Mouse (Mus musculus): ENCODE measurements at regions not wholly inside any gene's neighbourhood (a gene's known extent, or its start where the extent isn't known, plus 50 kb on each side); places are given as distances from the start of the nearest gene placed in this dataset.

DNA sequence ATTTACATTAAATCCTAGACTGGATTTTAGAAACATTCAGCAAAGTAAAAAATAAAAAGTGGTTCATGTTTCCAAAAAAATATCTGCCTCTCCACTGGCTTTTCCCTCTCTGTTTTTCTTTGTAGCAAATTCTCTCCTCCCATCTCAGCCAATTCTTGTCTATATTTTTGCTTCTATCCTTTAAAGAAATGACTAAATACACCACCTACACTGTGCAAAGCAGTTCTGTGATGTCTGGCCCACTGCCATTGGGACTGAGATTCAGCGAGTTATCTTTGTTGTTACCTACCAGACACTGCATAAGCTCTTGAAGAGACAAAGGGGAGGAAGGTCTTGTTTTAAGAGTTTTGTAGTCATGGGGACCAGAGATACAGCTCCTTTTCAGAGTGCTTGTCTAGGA is 835.8 kb upstream of the Klhl29 start:
- in situ Hi-C loops (cut with MboI, MseI): no loop called here

GRCm38 (mm10) chr12:6189232-6189631 is 813.8 kb upstream of the Klhl29 start:
- in situ Hi-C loops (cut with MboI, MseI): no loop called here

DNA sequence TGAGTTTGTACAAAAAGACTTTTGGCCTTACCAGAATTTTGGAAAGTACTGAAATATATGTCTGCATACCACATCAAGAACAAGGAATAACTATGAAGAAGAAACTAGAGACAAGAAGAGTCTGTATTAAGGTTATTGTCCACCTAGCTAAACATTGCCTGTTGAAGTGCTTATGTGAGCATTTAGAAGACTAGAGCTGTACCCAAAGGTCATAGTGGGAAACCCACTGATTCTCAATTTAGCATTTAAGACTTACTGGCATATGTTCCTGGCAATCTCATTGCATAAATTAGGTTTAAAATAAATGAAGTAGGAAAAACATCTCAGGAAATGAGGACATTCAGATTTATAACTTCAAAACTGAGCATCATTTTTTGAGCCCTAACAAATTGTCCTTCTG is 793.3 kb upstream of the Klhl29 start:
- in situ Hi-C loops (cut with MboI, MseI): no loop called here

- in situ Hi-C loops (cut with MboI, MseI): no loop called here
These were observed 778.8 kb upstream of the Klhl29 start for GRCm38 (mm10) chr12:6154287-6154686.

GRCm38 (mm10) chr12:6151476-6151875 is 776.0 kb upstream of the Klhl29 start:
- in situ Hi-C loops (cut with MboI, MseI): no loop called here

- in situ Hi-C loops (cut with MboI, MseI): no loop called here
These were observed 757.0 kb upstream of the Klhl29 start for GRCm38 (mm10) chr12:6132451-6132850.

GRCm38 (mm10) chr12:6119557-6119956 is 744.1 kb upstream of the Klhl29 start:
- in situ Hi-C loops (cut with MboI, MseI): no loop called here

- in situ Hi-C loops (cut with MboI, MseI): no loop called here
These were observed 739.8 kb upstream of the Klhl29 start for GRCm38 (mm10) chr12:6115254-6115653.

DNA sequence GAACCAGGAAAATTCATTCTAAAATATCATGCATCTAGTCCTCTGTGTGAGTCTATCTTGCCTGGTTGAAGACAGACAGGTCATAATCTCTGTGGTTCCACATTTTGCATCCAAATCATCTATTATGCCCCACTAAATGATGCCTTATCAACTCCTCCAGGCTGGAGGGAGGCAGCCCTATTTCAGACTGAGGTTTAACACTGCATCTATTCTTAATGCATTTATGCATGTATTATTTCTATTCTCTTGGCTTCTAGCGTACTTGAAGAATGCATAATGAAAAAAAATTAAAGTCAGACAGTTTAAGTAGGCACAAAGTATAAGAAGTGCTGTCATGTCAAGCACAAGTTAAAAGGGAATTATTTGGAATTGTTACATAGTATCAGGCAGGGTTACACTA is 721.8 kb upstream of the Klhl29 start:
- in situ Hi-C loops (cut with MboI, MseI): no loop called here

GRCm38 (mm10) chr12:6087627-6088350 is 712.3 kb upstream of the Klhl29 start:
- in situ Hi-C loops (cut with MboI, MseI): no loop called here

GRCm38 (mm10) chr12:6087071-6087470 is 711.6 kb upstream of the Klhl29 start:
- in situ Hi-C loops (cut with MboI, MseI): no loop called here

DNA sequence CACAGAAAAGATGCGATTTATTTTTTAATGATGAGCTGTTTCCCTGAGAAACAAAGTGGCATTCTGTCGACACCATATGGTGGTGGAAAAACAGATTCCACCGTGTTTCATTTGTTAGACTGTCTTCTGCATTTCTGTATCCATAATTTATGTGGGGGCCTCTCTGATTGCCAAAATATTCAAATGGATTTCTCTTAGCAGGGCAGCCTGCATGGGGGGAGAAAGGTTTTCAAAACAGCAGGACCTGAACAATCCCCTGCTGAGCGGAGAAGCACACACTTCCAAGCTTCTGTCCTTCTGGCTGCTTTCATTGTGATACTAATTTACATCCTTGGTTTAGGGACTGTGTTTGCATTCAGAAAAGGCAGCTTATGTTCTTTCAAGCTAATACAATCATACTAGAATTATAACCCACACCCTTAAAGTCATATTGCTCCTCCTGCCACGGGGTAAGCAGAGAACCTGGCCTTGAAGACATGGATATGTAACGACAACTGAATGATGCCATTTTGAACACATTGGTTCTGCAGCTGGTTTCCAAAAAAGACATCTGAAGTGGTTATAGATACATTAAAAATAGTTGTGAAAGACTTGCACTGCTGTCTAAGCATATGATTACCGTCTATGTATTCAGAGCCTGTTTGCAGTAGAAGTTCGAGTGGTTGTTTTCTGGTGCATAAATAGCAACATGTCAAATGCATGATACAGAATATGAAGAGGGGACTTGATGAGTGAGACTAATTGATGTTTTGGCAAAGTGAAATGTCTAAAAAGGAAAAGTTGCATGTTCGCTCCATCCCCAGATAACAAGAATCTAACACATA is 671.6 kb upstream of the Klhl29 start:
- in situ Hi-C loops (cut with MboI, MseI): no loop called here

GRCm38 (mm10) chr12:6046110-6046509 is 670.6 kb upstream of the Klhl29 start:
- in situ Hi-C loops (cut with MboI, MseI): no loop called here

DNA sequence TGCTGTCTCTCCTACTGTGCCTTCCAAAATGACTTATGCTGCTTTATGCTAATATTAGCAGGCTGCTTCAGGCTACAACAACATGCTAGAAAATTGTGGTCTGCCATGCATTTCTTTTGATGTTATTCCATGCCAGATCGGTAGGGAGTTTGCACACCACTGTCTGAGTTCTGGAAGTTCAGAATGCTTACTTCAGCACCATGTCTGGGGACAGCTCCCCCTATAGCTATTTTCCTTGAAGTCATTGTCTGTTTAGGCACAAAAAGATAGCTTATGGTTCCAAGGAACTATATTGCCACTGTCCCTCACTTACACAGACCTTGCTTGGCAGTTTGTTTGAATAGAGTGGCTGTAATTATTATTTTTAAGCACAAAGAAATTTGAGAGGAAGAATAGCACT is 666.8 kb upstream of the Klhl29 start:
- in situ Hi-C loops (cut with MboI, MseI): no loop called here

DNA sequence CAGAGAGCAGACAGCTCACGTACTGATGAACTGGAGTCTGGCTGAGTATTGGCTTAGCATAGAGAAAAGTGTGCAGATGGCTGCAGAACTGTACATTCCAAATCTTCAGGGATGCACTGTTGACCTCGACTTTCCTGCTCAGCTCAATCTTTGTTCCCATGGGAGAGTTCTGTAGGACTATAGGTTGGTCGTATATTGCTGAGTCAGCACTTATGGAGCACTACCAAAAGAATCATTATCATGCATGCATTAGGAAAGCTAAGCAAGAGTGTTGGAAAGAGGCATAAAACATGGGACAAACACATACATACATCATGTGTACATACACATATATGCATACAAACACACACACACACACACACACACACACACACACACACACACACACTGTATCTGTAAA is 648.6 kb upstream of the Klhl29 start:
- in situ Hi-C loops (cut with MboI, MseI): no loop called here

DNA sequence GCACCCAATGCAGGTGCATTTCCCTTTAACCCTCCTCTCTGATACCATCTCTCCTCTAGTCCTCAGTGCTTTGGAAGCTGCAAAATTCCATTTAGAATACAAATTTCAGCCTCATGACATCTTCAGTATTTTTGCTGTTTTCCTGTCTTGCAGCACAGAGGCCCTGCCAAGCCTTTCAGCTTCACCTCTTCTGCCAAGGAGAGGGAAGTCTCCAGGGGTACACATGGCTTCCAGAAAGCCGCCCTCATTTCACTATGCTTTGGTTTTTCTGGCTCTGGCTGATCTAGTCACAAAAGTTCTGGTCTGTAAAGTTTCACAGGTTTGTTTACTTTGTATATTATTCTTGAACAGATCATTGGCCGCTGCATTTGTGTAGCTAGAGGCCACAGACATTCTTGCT is 647.0 kb upstream of the Klhl29 start:
- in situ Hi-C loops (cut with MboI, MseI): no loop called here

- in situ Hi-C loops (cut with MboI, MseI): no loop called here
These were observed 625.5 kb upstream of the Klhl29 start for GRCm38 (mm10) chr12:6000961-6001360.

- in situ Hi-C loops (cut with MboI, MseI): no loop called here
These were observed 621.9 kb upstream of the Klhl29 start for GRCm38 (mm10) chr12:5997366-5997765.

GRCm38 (mm10) chr12:5996672-5997071 is 621.2 kb upstream of the Klhl29 start:
- in situ Hi-C loops (cut with MboI, MseI): no loop called here

GRCm38 (mm10) chr12:5983937-5984610 is 608.6 kb upstream of the Klhl29 start:
- in situ Hi-C loops (cut with MboI, MseI): no loop called here

- in situ Hi-C loops (cut with MboI, MseI): no loop called here
These were observed 606.6 kb upstream of the Klhl29 start for GRCm38 (mm10) chr12:5982096-5982495.

DNA sequence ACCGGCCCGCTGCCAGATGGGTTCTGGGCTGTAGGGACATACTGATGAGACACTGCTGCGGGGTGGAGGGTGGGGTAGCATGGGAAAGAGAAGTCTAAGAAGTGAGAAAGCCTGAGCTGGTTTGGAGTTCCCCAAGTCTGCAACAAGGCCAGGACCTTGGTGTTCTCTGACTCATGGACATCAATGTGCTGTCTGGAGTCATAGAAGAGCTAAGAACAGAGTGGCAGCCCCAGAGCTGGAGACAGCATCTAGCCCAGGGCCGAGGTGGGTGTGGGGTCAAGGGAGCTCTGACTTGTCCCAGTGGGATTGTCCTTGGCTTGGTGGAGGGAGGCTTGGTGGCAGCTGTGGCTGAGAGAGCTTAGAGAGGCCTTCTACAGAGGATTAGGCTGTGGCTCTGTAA is 600.4 kb upstream of the Klhl29 start:
- in situ Hi-C loops (cut with MboI, MseI): no loop called here

- in situ Hi-C loops (cut with MboI, MseI): no loop called here
These were observed 594.1 kb upstream of the Klhl29 start for GRCm38 (mm10) chr12:5969556-5969955.

Data from T-helper 17 cell (primary cell).